Mouse (Mus musculus) liver, adult (tissue): Measurements from ENCODE around the gene Panx1.

ENCODE experiments used
- GATA4 ChIP-seq: IDR thresholded peaks from 2 replicates; pipeline ENCODE4 v1.6.1; 2014; ENCODE audit warnings: mild to moderate bottlenecking, low read length; ENCODE audit not compliant: insufficient replicate concordance

Gene Panx1

DNA sequence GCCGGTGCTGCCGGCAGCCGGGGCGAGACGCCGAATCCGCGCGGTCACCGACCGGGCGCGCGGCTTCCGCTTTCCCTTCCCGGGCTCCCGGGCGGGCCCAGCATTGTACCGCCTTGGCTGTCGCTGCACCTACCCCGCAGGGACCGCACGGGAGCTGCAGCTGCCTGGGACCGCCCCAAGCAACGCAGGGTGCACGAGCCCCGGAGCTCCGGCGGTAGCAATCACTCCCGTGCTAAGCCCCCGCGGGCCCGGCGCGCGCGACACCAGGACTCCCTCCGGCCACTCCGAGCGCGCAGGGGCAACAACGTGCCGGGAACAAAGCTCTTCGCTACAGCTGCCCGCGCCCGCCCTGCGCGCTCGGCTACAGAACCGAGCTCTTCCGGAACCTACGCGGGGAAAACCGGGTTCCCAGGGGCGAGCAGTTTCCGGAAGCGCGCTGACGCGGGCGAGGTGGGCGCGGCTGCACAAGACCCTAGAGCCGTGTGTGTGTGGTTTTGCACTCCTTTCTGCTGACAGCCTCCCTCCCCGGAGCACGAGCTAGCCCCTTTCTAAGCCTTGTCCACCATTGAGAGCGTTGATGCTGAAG lies at the start of gene Panx1:
Gene Panx1 (minus strand): TSS at position 395 of the 586 bp plus-strand sequence.
- no peak for TF ChIP-seq GATA4

DNA sequence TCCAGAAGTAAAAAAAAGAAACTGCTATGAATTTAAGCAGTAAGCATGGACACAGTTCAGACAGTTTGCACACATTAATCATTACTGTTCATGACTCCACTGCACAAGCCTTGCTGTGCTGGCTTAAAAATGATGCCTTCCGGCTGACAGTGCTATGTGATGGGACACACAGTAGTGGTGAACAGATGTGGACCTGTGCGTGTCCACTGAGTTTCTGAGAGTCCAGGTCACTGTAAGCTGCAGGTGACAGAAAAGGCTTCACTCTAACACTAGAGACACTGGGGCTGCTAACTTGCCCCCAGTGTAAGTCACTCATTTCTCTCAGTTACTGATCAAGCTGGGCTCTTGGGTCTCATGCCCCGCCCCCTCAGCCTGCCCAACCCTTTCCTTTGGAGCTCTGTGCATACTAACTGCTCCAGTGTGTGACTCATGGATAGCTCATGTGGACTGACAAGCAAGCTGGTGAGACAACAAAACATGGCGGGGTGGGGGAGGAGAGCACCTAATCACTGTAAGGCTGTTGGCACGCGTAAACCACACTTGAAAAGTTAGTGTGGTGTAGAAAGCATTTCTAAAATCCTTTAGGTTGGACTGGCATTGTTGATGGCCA lies 23.5 kb upstream of the Panx1 start:
- TF ChIP-seq GATA4 = no peak

GRCm38 (mm10) chr9:15067995-15068685 lies 22.9 kb upstream of the Panx1 start:
- TF ChIP-seq GATA4 = no peak

- TF ChIP-seq GATA4 = no peak
Observed at GRCm38 (mm10) chr9:15064176-15064575, 18.9 kb upstream of the Panx1 start.

DNA sequence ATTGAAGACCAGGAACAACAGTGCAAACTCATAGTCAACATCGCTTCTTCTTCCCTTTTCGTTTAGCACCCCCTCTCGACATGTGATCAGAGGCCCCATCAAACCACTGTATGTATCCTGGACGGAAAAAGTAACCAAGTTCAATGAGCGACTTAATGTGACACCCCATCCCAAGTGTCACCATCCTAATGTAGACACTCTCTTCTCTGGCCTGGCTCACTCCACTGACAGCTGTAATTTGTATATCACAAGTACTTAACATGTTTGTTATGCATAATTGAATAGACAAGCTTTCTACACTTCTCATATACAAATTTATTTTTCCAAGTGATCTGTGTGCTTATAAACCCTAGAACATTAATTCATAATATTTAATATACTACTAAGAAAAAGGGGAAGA lies 15.6 kb upstream of the Panx1 start:
- no peak for TF ChIP-seq GATA4

GRCm38 (mm10) chr9:15060026-15060425 lies 14.7 kb upstream of the Panx1 start:
- TF ChIP-seq GATA4 = no peak

GRCm38 (mm10) chr9:15045740-15046139 lies 462 bp upstream of the Panx1 start:
- TF ChIP-seq GATA4 = no peak

DNA sequence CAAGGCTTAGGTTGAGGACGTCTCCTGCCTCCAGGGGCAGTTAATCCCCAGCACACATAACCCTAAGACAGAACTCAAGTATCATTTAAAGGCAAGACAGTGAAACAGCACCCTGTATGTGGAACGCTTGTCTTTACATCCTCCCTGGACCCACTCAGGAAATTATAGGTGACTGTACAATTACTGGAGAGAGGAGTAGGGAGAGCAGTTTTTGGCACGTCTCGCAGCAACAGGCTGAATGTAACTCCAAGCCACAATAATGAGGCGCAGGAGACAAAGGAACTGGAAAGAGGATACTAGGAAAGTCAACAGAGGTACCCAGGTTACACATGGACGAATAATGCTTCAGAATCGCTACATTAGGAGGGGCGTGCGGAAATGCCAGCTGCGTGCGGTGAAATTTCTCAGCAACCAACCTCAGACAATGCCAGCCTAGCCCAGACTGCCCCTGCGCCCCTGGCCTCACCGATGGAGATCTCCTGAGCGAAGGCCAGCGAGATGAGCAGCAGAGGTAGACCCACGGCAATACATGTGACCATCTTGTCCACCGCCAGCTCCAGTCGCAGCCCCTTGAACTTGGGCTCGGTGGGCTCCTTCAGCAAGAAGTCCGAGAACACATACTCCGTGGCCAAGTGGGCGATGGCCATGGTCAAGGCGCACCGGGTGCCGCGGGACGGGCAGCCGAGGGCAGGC lies 741 bp downstream of the Panx1 start:
- no peak for TF ChIP-seq GATA4

DNA sequence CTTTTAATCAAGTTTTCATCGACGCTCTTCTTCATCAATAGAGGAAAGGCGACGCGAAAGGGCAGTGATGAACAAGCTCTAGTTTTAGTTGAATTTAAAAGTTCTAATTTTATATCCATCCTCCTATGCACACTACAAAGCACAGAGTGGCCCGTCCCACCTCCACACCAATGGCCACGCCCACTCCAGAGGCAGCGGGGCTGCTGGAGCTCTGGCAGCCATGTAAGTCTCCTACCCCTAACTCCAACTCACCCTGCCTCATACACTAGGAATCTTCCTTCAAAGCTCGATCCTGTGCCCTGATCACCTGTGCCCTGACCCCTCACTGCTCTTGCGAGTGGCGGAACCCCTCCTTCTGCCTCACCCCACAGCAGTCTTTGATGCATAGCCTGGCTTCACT lies 3.7 kb downstream of the Panx1 start:
- TF ChIP-seq GATA4 = no peak

DNA sequence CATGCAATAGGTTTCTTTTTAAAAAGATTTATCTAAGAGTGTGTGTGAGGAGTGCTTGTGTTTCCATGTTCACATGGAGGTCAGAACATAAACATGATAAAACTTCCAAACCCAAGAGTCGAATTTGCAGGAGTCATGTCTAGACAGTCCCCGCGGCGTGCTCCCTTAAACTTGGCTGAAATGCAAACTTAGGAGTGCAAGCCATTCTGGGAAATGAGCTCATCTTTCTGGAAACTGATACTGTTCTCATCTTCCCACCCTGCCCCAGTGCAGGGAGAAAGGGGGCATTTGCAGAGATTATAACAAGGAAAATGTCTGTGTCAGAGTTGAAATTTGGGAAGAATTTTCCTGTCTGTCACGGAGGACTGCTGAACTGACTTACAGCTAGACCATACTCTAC lies 5.4 kb downstream of the Panx1 start:
- no peak for TF ChIP-seq GATA4

GRCm38 (mm10) chr9:15037704-15038103 lies 7.6 kb downstream of the Panx1 start:
- no peak for TF ChIP-seq GATA4

GRCm38 (mm10) chr9:15037237-15037636 lies 8.0 kb downstream of the Panx1 start:
- no peak for TF ChIP-seq GATA4

DNA sequence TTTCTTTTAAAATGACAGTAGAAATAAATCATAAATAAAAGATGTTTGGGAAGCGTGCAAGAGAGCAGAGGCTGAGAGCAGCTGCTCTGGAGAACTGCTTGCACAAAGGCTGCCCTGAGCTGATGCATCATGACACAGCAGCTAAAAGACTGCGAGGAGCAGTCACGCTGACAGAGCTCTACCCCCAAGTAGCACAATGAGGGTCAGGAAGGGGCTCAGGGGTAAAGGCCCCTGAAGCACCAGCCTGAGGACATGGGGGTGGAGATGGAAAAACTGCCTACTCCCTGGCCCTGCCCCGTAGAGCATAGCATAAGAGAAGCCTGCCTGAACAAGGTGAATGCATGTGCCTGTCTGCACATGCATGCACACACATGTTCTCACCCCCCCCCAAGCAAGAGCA lies 8.5 kb downstream of the Panx1 start:
- no peak for TF ChIP-seq GATA4

DNA sequence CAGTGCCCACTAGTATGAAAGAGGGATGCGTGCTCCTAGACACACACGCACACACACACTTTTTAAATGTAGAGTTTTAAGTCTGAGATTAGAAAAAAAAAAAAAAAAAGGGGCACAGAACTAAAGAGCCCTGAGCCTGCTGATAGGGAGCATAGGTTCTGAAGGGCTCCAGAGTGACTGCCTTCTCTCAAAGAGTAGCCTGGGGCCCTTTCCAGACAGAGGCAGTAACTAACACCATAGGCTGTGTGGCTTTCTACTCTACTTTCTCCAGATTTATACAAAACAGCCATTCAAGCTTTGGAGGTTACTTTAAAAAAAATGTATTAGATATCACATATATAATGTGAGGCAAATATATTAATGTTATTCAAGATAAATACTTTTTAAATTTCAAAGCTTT lies 8.9 kb downstream of the Panx1 start:
- no peak for TF ChIP-seq GATA4

- TF ChIP-seq GATA4 = no peak
Observed at GRCm38 (mm10) chr9:15035979-15036378, 9.3 kb downstream of the Panx1 start.

- TF ChIP-seq GATA4 = no peak
Observed at GRCm38 (mm10) chr9:15034546-15035273, 10.6 kb downstream of the Panx1 start.

GRCm38 (mm10) chr9:15033568-15034160 lies 11.6 kb downstream of the Panx1 start:
- TF ChIP-seq GATA4 = no peak
